Mouse (Mus musculus): Measurements from ENCODE around the gene Fam89a.

- TF ChIP-seq POLR2A (IDR thresholded peaks at IDR 0.05; ENCODE audit: low read depth, low read length) = no peak
- no peak for TF ChIP-seq CTCF (IDR thresholded peaks at IDR 0.05; ENCODE audit: extremely low read depth, insufficient read length, insufficient replicate concordance, low read depth, low read length)
These were observed 41.1 kb upstream of the Fam89a start, which contains the start of gene Trim67 for GRCm38 (mm10) chr8:124792708-124793107.
